Mouse (Mus musculus): ENCODE measurements at regions not wholly inside any gene's neighbourhood (a gene's known extent, or its start where the extent isn't known, plus 50 kb on each side); places are given as distances from the start of the nearest gene placed in this dataset.

GRCm38 (mm10) chr9:14081138-14081537 is 193.7 kb upstream of the Sesn3 start:
- H3K27ac ChIP-seq = no peak overlapping the region
- 90% methylated on average over 4 of the region's 4 CpGs for WGBS (ENCODE audit: missing documents)

GRCm38 (mm10) chr9:14086201-14086600 is 188.7 kb upstream of the Sesn3 start:
- Histone ChIP-seq H3K79me2 (ENCODE audit: inconsistent target) (no peaks in the 10 kb centered on the region), H3K4me3 (ENCODE audit: inconsistent target) (no peak overlapping the region), H3K36me3 (ENCODE audit: inconsistent target) (no peaks in the 10 kb centered on the region), H3K27ac (no peak overlapping the region)
- 86% methylated on average over 2 of the region's 2 CpGs for WGBS (ENCODE audit: missing documents)

More at GRCm38 (mm10) chr9:14081138-14081537, 193.7 kb upstream of the Sesn3 start:
- Histone ChIP-seq H3K36me3 (ENCODE audit: inconsistent target) (no peaks in the 10 kb centered on the region), H3K79me2 (ENCODE audit: inconsistent target) (no peaks in the 10 kb centered on the region), H3K4me3 (ENCODE audit: inconsistent target) (no peak overlapping the region)

GRCm38 (mm10) chr9:14086611-14087010 is 188.3 kb upstream of the Sesn3 start:
- Histone ChIP-seq H3K27ac (no peak overlapping the region), H3K79me2 (ENCODE audit: inconsistent target) (no peaks in the 10 kb centered on the region), H3K36me3 (ENCODE audit: inconsistent target) (no peaks in the 10 kb centered on the region), H3K4me3 (ENCODE audit: inconsistent target) (no peak overlapping the region)
- WGBS (ENCODE audit: missing documents) = 97% methylated on average over 3 of the region's 3 CpGs

GRCm38 (mm10) chr9:14087874-14088273 is 187.0 kb upstream of the Sesn3 start:
- H3K27ac ChIP-seq = no peak overlapping the region

GRCm38 (mm10) chr9:14089791-14090256 is 185.0 kb upstream of the Sesn3 start:
- 62% methylated on average over 8 of the region's 8 CpGs for WGBS (ENCODE audit: missing documents)
- no peaks in the 10 kb centered on the region for H3K79me2 ChIP-seq (ENCODE audit: inconsistent target)
- H3K27ac ChIP-seq = no peak overlapping the region
- no peaks in the 10 kb centered on the region for H3K36me3 ChIP-seq (ENCODE audit: inconsistent target)
- no peak overlapping the region for H3K4me3 ChIP-seq (ENCODE audit: inconsistent target)

More at GRCm38 (mm10) chr9:14087874-14088273, 187.0 kb upstream of the Sesn3 start:
- WGBS (ENCODE audit: missing documents) = 0% methylated on average over 4 of the region's 4 CpGs
- no peak overlapping the region for H3K4me3 ChIP-seq (ENCODE audit: inconsistent target)
- no peaks in the 10 kb centered on the region for H3K36me3 ChIP-seq (ENCODE audit: inconsistent target)
- no peaks in the 10 kb centered on the region for H3K79me2 ChIP-seq (ENCODE audit: inconsistent target)

GRCm38 (mm10) chr9:14090454-14090853 is 184.4 kb upstream of the Sesn3 start:
- 75% methylated on average over 2 of the region's 2 CpGs for WGBS (ENCODE audit: missing documents)
- H3K27ac ChIP-seq = no peak overlapping the region

GRCm38 (mm10) chr9:14091099-14091930 is 183.6 kb upstream of the Sesn3 start:
- Histone ChIP-seq H3K36me3 (ENCODE audit: inconsistent target) (no peaks in the 10 kb centered on the region), H3K4me3 (ENCODE audit: inconsistent target) (no peak overlapping the region), H3K79me2 (ENCODE audit: inconsistent target) (no peaks in the 10 kb centered on the region), H3K27ac (no peak overlapping the region)
- 76% methylated on average over 8 of the region's 8 CpGs for WGBS (ENCODE audit: missing documents)

More at GRCm38 (mm10) chr9:14090454-14090853, 184.4 kb upstream of the Sesn3 start:
- H3K79me2 ChIP-seq (ENCODE audit: inconsistent target) = no peaks in the 10 kb centered on the region
- H3K4me3 ChIP-seq (ENCODE audit: inconsistent target) = no peak overlapping the region
- no peaks in the 10 kb centered on the region for H3K36me3 ChIP-seq (ENCODE audit: inconsistent target)

- Histone ChIP-seq H3K36me3 (ENCODE audit: inconsistent target) (no peaks in the 10 kb centered on the region), H3K4me3 (ENCODE audit: inconsistent target) (no peak overlapping the region), H3K27ac (peak overlapping the region; percentile 38), H3K79me2 (ENCODE audit: inconsistent target) (no peaks in the 10 kb centered on the region)
- 42% methylated on average over 2 of the region's 2 CpGs for WGBS (ENCODE audit: missing documents)
Measured at GRCm38 (mm10) chr9:14092996-14093442, 181.8 kb upstream of the Sesn3 start.

GRCm38 (mm10) chr9:14103538-14103937 is 171.3 kb upstream of the Sesn3 start:
- Histone ChIP-seq H3K27ac (no peak overlapping the region), H3K79me2 (ENCODE audit: inconsistent target) (no peaks in the 10 kb centered on the region), H3K36me3 (ENCODE audit: inconsistent target) (no peaks in the 10 kb centered on the region), H3K4me3 (ENCODE audit: inconsistent target) (no peak overlapping the region)
- 18% methylated on average over 1 of the region's 1 CpGs for WGBS (ENCODE audit: missing documents)

GRCm38 (mm10) chr9:14104921-14105320 is 169.9 kb upstream of the Sesn3 start:
- Histone ChIP-seq H3K27ac (no peak overlapping the region), H3K4me3 (ENCODE audit: inconsistent target) (no peak overlapping the region), H3K36me3 (ENCODE audit: inconsistent target) (no peaks in the 10 kb centered on the region), H3K79me2 (ENCODE audit: inconsistent target) (no peaks in the 10 kb centered on the region)
- 80% methylated on average over 2 of the region's 2 CpGs for WGBS (ENCODE audit: missing documents)

GRCm38 (mm10) chr9:14106371-14106770 is 168.5 kb upstream of the Sesn3 start:
- Histone ChIP-seq H3K79me2 (ENCODE audit: inconsistent target) (no peaks in the 10 kb centered on the region), H3K36me3 (ENCODE audit: inconsistent target) (no peaks in the 10 kb centered on the region), H3K27ac (no peak overlapping the region), H3K4me3 (ENCODE audit: inconsistent target) (no peak overlapping the region)
- WGBS (ENCODE audit: missing documents) = no CpG with 5 or more reads among the region's 1 CpGs

GRCm38 (mm10) chr9:14108798-14109197 is 166.1 kb upstream of the Sesn3 start:
- no peak overlapping the region for H3K4me3 ChIP-seq (ENCODE audit: inconsistent target)
- H3K79me2 ChIP-seq (ENCODE audit: inconsistent target) = no peaks in the 10 kb centered on the region
- 89% methylated on average over 4 of the region's 4 CpGs for WGBS (ENCODE audit: missing documents)
- H3K36me3 ChIP-seq (ENCODE audit: inconsistent target) = no peaks in the 10 kb centered on the region
- no peak overlapping the region for H3K27ac ChIP-seq

- no peak overlapping the region for H3K27ac ChIP-seq
- 93% methylated on average over 4 of the region's 4 CpGs for WGBS (ENCODE audit: missing documents)
- no peaks in the 10 kb centered on the region for H3K36me3 ChIP-seq (ENCODE audit: inconsistent target)
- no peaks in the 10 kb centered on the region for H3K79me2 ChIP-seq (ENCODE audit: inconsistent target)
- H3K4me3 ChIP-seq (ENCODE audit: inconsistent target) = no peak overlapping the region
Measured at GRCm38 (mm10) chr9:14109492-14109891, 165.4 kb upstream of the Sesn3 start.

- Histone ChIP-seq H3K4me3 (ENCODE audit: inconsistent target) (no peak overlapping the region), H3K36me3 (ENCODE audit: inconsistent target) (no peaks in the 10 kb centered on the region), H3K27ac (no peak overlapping the region), H3K79me2 (ENCODE audit: inconsistent target) (no peaks in the 10 kb centered on the region)
- WGBS (ENCODE audit: missing documents) = 45% methylated on average over 2 of the region's 2 CpGs
Measured at GRCm38 (mm10) chr9:14111713-14112112, 163.2 kb upstream of the Sesn3 start.

- 40% methylated on average over 3 of the region's 3 CpGs for WGBS (ENCODE audit: missing documents)
- Histone ChIP-seq H3K36me3 (ENCODE audit: inconsistent target) (no peaks in the 10 kb centered on the region), H3K4me3 (ENCODE audit: inconsistent target) (no peak overlapping the region), H3K79me2 (ENCODE audit: inconsistent target) (no peaks in the 10 kb centered on the region), H3K27ac (no peak overlapping the region)
Measured at GRCm38 (mm10) chr9:14115521-14115920, 159.3 kb upstream of the Sesn3 start.
